Mouse (Mus musculus): Measurements from ENCODE around the gene Rpsa. TPM values are rescaled to one million over a fixed set of nuclear protein-coding genes. Genes with fewer than 3 reads are reported as not detected.

Rpsa gene
- total and polyA plus RNA-seq, 3 experiments = 726 to 4,532 (median 1,827) TPM

DNA sequence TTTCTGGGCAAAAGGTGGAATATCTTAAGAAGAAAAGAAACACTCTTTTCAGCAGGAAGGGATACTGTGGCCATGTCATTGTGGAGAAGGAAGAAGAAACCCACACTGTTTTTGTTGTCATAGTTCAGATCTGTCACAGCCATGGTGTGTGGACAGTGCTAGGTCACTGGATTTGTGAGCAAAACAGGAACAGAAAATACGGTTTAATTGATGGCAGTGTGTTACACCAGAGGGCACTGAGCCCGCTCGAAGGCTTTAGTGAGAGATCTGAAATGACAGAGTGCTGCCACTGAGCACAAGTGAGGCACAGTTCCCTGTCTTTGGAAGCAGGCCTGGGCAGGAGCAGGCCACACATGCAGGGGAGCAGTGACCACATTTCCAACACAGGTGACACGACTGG is 9.3 kb upstream of the Rpsa start:
- peaks cover 12 to 31% of the 10 kb centered on the region in 2 experiments for H3K4me1 ChIP-seq (ENCODE audit: control insufficient read depth in 1 of 2, insufficient read depth in 2 of 2, low read length in 2 of 2)
- peaks cover 15 to 31% of the 10 kb centered on the region in 2 experiments for H3K36me3 ChIP-seq (ENCODE audit: control insufficient read depth in 1 of 2, insufficient read depth in 2 of 2, low read length in 2 of 2)
- no peak overlapping the region for H3K9ac ChIP-seq (ENCODE audit: control insufficient read depth, low read depth, low read length, poor library complexity, severe bottlenecking)
- H3K27me3 ChIP-seq (ENCODE audit: control insufficient read depth in 1 of 2, insufficient read depth in 2 of 2, low read length in 2 of 2) = no peaks in the 10 kb centered on the region
- H3K4me3 ChIP-seq (ENCODE audit: control insufficient read depth in 1 of 2, insufficient read depth in 1 of 2, low read depth in 2 of 2, low read length in 2 of 2) = no peak overlapping the region
- H3K27ac ChIP-seq (ENCODE audit: control insufficient read depth, low read depth, low read length) = no peak overlapping the region
- TF ChIP-seq USF1 (IDR thresholded peaks at IDR 0.05; ENCODE audit: low read depth, low read length) (no peak), POLR2AphosphoS5 (IDR thresholded peaks at IDR 0.05; ENCODE audit: borderline replicate concordance, low read depth, low read length) (no peak), JUND (IDR thresholded peaks at IDR 0.05; ENCODE audit: low read depth, low read length) (no peak), EP300 (IDR thresholded peaks at IDR 0.05; ENCODE audit: low read depth in 1 of 2, low read length in 2 of 2) (no peak), MXI1 (IDR thresholded peaks at IDR 0.05; ENCODE audit: low read depth, low read length) (no peak), UBTF (IDR thresholded peaks at IDR 0.05; ENCODE audit: borderline replicate concordance, insufficient read depth, low read depth, low read length) (no peak), MYB (IDR thresholded peaks at IDR 0.05; ENCODE audit: low read depth, low read length) (no peak), MAX (IDR thresholded peaks at IDR 0.05; ENCODE audit: low read length) (no peak)
- H3K79me2 ChIP-seq (ENCODE audit: control insufficient read depth, insufficient read depth, low read length, poor library complexity) = peaks cover 29% of the 10 kb centered on the region
- no peaks in the 10 kb centered on the region for H3K9me3 ChIP-seq (replicated peaks; ENCODE audit: insufficient read depth, low read length)
- no peak for DNase-seq (ENCODE audit: low read depth, low spot score)

DNA sequence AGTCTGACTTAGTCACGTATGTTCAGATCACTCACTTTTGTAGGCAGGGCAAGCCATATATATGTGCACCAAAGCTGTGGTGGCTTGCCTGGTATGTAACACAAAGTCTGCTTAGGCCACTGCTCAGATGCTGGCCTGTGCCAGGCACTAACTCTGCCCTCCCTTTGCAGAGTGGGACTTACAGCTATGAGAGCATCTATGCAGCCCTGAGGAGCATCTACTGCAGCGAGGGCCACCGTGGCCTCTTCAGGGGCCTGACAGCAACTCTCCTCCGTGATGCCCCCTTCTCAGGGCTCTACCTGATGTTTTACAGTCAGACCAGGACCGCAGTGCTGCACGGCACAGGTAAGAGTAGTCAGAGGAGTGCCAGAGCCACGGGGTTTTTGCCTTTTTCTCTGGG is 7.0 kb upstream of the Rpsa start:
- Histone ChIP-seq H3K27me3 (ENCODE audit: control insufficient read depth in 1 of 2, insufficient read depth in 2 of 2, low read length in 2 of 2) (no peaks in the 10 kb centered on the region), H3K9me3 (replicated peaks; ENCODE audit: insufficient read depth, low read length) (no peaks in the 10 kb centered on the region), H3K4me1 (ENCODE audit: control insufficient read depth in 1 of 2, insufficient read depth in 2 of 2, low read length in 2 of 2) (peaks cover 7 to 13% of the 10 kb centered on the region in 2 experiments), H3K27ac (ENCODE audit: control insufficient read depth, low read depth, low read length) (no peak overlapping the region), H3K79me2 (ENCODE audit: control insufficient read depth, insufficient read depth, low read length, poor library complexity) (peaks cover 16% of the 10 kb centered on the region), H3K36me3 (ENCODE audit: control insufficient read depth in 1 of 2, insufficient read depth in 2 of 2, low read length in 2 of 2) (peaks cover 13 to 17% of the 10 kb centered on the region in 2 experiments), H3K4me3 (ENCODE audit: control insufficient read depth in 1 of 2, insufficient read depth in 1 of 2, low read depth in 2 of 2, low read length in 2 of 2) (no peak overlapping the region), H3K9ac (ENCODE audit: control insufficient read depth, low read depth, low read length, poor library complexity, severe bottlenecking) (no peak overlapping the region)
- TF ChIP-seq TAL1 (IDR thresholded peaks at IDR 0.05; ENCODE audit: low read length) (no peak), ZMIZ1 (IDR thresholded peaks at IDR 0.05; ENCODE audit: low read depth, low read length) (no peak), CTCF (IDR thresholded peaks at IDR 0.05 in 2 of 3, conservative IDR thresholded peaks at IDR 0.05 in 1 of 3; ENCODE audit: control insufficient read depth in 1 of 3, insufficient read depth in 1 of 3, low read depth in 2 of 3, low read length in 3 of 3, poor library complexity in 1 of 3, severe bottlenecking in 1 of 3) (no peak), MAX (IDR thresholded peaks at IDR 0.05; ENCODE audit: low read length) (no peak), MYB (IDR thresholded peaks at IDR 0.05; ENCODE audit: low read depth, low read length) (no peak), MYC (IDR thresholded peaks at IDR 0.05; ENCODE audit: low read depth, low read length) (no peak), SMC3 (IDR thresholded peaks at IDR 0.05; ENCODE audit: low read depth, low read length) (no peak), USF2 (IDR thresholded peaks at IDR 0.05; ENCODE audit: borderline replicate concordance in 1 of 2, insufficient read depth in 1 of 2, low read depth in 1 of 2, low read length in 2 of 2) (no peak), BHLHE40 (IDR thresholded peaks at IDR 0.05; ENCODE audit: borderline replicate concordance, low read depth, low read length) (no peak), TCF12 (IDR thresholded peaks at IDR 0.05; ENCODE audit: low read depth, low read length) (no peak), ZNF384 (IDR thresholded peaks at IDR 0.05; ENCODE audit: low read depth, low read length) (no peak), MEF2A (IDR thresholded peaks at IDR 0.05; ENCODE audit: extremely low read depth, insufficient replicate concordance, low read depth, low read length, poor library complexity, severe bottlenecking) (no peak), MAFK (IDR thresholded peaks at IDR 0.05; ENCODE audit: borderline replicate concordance, low read depth, low read length) (no peak), ETS1 (IDR thresholded peaks at IDR 0.05; ENCODE audit: low read depth, low read length) (no peak), TBP (IDR thresholded peaks at IDR 0.05; ENCODE audit: low read depth, low read length) (no peak), JUND (IDR thresholded peaks at IDR 0.05; ENCODE audit: low read depth, low read length) (no peak)
- no peak for DNase-seq (ENCODE audit: low read depth, low spot score)
